Mouse (Mus musculus) ES-CJ7 (cell line): ENCODE measurements around the gene Saa2.
A peak's percentile ranks its signal among the peaks of the same experiment; 100 is the strongest.
"Not testable (repeated sequence)": the region's sequence is repeated elsewhere in the genome, so short reads cannot be mapped to it uniquely, and the experiment has no call there.

ENCODE experiments used
- DNase-seq: peaks from one replicate; pipeline ENCODE4 v3.0.0; 2011; ENCODE audit warnings: low read depth, low spot score

Gene Saa2

DNA sequence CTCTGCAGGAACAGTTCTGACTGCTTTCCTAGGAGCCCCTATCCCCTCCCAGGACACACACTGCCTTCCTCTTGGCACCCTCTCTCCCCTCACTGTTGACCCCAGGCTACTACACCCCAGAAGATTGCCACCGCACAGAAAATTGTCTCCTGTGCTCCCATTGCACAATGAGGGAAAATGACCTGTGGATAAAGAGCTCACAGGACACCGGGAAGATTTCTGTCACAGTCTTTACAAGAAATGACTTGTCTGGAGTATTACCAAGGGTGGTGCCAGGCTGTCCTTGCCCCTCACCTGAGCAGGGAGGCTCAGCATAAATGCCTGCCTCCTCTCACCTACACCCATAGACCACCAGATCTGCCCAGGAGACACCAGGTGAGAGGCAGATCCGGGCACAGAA is at the start of gene Saa2:
Gene Saa2 (plus strand): TSS at position 301 of the 400 bp plus-strand sequence.
- no peak for DNase-seq

DNA sequence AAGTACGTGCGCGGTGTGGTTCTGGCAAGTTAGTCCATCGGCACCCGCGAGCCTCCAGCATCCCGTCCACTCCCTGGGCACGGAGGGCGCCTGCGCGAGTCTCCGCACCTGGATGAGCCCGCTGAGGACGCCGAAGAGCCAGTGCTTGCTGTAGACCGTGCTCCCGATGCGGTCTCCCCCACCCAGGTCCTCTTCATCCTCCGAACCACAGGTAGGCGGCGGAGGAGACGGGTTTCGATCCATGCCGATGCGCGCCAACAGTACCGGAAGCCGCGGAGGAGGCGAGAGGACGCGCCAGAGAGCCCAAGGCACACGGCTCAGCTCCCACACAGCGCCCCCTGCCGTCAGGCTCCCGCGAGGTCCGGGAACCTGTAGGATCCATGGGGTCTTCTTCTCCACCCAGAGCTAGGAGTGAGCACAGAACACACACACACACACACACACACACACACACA is 41.2 kb upstream of the Saa2 start, which contains the start of gene Saal1:
Gene Saal1 (minus strand): TSS at position 291 of the 455 bp plus-strand sequence.
- peak; percentile 96 for DNase-seq

DNA sequence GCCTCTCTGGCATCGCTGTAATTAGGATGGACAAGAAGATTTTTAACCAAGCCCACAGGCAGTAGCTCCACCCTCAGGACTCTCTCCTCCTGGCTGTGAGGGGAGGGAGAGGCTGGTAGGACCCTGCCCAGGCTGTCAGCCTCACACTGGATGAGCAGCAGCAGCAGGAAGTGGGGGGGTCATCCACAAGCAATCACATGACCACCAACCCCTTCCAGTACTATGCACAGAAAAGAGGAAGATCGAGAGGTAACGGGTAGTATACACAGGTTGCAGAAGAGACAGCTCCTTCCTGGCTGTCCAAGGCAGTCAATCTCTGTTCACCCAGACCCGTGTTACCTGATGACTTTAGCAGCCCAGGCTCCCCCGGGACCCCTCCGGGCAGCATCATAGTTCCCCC is 39.3 kb upstream of the Saa2 start:
- no peak for DNase-seq

DNA sequence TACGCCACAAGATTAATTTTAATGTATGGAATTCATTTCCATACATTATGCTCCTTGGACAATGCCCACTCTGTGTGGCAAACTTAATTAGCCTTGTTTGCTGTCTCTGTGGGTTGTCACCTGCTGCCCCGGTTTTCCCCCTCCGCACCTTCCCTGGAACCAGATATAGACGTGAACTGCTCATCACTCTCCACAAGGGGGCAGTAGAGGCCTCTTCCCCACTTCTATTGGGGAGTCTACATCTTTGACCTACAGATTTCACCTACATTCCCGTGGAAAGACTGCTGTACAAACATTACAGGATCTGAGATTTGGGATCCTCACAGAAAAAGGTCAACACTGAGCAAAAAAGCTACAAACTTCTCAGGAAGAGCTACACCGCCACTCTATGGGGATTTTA is 37.1 kb upstream of the Saa2 start:
- DNase-seq: peak; percentile 82

DNA sequence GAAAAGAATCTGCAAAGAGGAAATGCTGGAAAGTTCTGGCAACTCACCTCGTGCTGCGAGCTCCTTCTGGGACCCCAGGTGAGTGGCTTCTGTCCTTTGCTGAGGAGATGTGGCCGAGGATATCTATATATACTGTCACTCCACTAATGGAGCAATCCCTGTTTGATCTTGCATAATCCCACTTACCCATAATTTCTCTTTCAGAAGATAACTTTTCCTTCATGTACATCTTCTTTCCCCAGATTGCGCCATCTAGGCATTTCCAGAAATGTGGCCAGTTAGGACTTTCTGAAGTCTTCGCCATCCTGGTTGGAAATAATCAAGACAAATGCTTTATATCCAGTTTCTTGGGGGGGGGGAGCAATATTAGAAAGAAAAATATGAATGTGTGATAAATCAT is 36.0 kb upstream of the Saa2 start, which contains the start of gene Saa3:
Gene Saa3 (minus strand): TSS at position 101 of the 400 bp plus-strand sequence.
- no peak for DNase-seq

DNA sequence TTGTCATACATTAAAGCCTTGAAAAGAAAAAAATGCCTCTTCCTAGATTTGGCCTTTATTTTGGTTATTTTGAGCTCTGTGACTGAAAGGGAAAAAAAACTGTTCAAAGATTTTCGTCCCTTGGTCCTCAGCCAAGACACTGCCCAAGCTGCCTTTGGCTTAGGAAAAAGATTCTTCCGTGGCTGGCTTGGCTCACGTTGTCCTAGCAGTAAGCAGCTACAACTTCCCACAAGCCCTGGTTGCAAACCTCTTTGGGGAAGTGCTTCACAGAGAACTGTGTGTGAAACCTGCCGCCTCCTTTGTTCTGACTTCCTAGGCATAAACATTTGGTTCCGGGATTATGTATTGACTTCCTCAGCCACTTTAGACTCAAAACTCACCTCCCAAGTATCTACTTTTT is 34.7 kb upstream of the Saa2 start:
- no peak for DNase-seq

DNA sequence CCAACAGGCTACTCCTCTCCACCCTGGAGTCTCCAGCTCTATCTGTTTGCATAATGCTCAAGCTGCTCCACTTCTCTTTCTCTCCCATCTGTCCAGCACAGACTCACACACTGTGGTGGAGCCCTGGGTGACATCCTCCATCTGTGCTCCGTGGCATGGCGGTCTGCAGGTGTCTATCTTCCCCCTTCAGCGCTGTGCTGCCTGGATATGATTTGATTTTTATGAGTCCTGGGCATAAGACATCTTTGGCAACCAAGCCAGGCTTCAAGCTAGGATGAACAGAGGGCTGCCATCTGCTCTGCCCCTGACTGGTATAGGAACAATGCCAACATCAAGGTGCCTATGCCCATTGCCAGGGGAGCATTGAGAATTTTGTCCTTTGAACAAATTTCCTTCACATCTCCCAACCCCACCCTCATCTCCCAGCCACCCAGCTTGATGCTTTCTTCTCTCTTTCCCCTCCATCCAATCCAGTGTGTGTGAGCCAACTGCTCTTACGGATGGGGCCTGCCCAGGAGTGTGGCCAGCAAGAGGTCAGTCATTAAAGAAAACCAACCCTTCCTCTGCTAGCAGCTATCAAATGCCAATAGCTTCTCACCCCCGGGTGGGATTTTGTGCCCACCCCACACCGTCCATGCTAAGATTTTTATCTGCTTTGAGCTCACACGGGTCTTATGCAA is 32.9 kb upstream of the Saa2 start:
- DNase-seq: no peak

DNA sequence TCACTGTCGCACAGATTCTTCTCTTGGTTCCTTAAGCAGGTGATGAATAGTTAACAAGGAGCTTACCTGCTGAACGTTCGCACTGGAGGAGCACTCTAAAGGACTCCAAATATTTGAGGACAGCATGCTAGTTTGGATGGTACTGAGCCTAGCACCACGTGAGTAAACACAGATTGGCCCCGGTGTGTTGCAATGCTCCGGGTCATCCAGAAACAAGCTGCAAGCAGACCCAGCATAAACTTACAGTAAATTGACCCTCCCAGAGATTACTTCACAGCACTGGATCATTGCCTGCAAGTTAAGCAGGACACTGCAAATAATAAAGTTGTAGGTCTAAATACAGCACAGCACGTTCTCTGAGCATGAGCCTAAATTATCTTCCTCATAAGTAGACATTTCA is 32.1 kb upstream of the Saa2 start:
- DNase-seq: no peak

DNA sequence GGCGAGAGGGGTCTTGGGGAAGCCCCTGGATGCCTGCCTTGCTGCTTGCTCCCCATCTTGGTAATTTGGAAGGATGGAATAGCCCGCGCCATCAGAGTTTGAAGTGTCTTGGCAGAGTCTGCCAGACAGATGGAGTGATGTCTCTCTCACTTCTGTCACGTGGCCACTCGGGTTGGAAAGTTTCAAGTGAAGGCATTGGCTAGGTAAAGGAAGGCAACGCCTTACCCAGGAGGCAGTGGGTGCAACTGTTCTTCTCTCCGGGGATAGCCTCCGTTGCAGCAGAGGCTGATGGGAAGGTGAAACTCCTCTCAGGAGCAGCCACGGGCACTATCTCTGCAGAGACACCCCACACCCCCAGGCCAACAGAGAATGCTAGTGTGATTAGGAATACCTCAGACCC is 31.1 kb upstream of the Saa2 start:
- no peak for DNase-seq

DNA sequence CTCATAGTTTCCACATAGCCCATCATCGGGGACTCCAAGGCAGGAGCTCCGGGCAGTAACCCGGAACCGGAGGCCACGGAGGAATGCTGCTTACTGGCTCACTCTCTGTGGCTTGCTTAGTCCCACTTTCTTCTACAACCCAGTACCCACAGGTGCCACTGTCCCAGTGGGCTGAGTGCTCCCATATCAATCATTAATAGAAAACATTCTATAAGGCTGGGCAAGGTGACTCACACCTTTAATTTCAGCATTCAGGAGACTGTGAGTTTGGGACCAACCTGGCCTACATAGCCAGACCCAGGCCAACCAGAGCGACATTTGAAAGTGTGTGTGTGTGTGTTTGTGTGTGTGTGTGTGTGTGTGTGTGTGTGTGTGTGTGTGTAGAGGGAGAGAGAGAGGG is 28.2 kb upstream of the Saa2 start:
- no peak for DNase-seq

DNA sequence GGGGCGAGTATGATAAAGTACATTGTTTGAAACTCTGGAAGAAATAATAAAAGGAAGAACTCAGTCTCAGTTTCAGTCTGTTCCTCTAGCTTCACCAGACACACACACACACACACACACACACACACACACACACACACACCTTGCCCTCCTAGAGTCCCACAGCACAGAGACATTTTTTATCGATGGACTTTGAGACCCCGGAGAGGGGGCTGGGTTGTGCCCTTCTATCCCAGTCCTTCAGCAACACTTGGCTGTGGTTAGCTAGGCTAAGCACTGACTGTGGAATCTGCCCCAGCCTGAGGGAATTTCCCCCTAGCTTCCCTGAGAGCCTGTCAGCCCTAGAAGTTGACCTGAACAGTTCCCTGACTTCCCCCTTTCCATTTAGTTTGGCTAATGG is 27.7 kb upstream of the Saa2 start:
- no peak for DNase-seq

DNA sequence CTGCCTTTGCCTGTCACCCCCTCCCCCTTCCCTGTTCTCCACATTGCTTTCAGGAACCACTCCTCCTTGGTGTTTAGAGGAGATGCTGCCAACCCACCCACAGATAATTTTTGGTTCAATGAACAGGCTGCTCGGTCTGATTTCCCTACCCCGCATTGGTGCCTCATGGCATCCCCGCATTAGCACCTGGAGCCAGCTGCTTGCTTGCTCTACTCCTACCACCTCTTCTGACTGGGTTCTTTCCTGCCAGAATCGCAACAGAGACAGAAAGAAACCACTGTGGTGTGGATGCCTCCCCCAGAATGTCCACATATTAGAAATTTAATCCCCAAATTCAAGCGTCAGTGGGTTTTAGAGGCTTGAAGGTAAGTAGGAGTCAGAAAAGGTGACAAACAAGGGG is 27.2 kb upstream of the Saa2 start:
- DNase-seq: no peak

DNA sequence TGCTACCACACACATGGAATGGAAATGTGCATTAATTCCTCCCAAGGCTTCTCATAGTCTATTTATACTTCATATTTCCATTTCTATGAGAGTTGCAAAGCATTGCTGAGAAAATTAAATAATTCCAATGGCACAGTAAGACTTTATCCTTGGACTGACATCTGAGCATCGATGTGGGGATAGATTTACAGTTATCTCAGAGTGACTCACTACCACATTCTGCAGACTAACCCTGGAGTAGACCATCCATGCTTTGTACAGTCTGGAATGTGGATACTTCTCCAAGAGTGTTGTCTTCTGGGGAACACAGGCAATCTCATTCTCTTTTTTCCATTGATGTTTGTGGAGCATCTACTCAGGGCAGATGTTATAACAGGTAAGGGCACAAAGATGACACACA is 24.0 kb upstream of the Saa2 start:
- DNase-seq: no peak

DNA sequence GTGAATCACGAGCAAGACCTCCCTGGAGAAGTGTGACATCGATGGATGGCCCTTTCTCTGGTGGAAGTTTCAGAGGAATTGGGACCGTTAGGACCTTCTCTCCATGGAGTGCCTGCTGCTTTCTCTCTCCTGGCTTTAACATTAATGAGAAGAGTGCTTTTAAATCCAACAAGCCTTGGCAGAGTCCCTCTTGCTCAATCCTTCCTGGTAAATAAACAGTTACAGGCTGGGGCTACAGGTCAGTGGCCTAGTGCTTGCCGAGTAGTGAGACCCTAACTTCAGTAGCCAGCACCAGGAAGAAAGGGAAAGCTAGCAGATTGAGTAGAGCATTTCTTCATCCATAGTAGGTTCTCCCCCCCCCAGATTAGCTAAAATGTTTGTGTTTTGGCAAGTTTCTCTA is 19.1 kb upstream of the Saa2 start, which contains the start of gene Saa4:
Gene Saa4 (minus strand): TSS at position 146 of the 400 bp plus-strand sequence.
- DNase-seq: no peak

DNA sequence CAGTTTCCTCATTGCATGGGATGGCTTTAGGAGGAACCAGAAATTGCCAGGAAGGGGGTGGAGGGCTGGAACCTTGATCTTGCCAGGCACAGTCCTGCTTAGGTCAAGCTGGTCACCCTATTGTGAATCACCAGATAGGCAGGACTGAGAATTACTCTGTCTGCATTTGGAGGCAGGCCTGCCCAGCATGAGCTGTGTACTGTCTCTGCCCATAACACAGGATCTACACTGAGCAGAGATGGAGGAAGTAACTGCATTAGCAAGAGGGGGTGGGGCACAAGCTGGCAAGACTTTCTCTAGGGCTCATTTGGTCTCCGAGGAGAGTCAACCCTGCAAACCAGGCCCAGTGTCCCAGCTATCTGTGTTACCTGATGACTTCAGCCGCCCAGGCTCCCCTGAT is 16.6 kb upstream of the Saa2 start:
- no peak for DNase-seq

DNA sequence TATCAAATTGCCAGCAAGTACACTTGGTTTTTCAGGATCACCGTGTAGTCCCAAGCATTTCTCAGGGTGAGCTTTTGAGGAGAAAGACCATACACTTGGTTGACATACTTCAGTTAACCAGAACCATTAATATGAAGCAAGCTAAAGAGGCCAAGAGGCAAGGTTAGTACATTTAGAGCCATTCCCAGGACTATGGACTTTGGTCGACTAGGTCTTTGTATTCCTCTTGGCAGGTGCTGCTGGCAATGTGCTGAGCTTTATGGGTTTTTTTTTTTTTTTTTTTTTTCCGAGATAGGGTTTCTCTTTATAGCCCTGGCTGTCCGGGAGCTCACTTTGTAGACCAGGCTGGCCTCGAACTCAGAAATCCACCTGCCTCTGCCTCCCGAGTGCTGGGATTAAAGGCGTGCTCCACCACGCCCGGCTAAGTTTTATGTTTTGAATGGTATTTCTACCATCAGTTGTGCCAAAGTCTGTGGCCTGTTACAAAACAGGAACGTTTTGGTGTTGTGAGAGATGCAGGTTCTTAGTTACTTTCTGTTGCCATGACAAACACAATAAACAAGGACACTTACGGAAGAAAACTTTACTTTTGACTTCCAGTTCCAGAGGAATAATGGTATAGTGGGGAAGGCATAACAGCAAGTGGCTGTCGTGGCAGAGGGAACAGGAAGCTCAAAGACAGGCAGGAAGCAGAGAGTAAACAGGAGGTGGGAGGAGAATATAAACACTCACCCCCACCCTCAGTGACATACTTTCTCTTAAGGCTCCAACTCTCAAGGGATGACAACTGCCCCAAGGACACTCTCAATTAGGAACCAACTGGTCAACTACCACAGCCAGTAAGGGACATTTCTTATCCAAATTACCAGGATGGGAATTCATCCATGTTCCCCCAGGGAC is 12.8 kb upstream of the Saa2 start:
- DNase-seq: no peak

DNA sequence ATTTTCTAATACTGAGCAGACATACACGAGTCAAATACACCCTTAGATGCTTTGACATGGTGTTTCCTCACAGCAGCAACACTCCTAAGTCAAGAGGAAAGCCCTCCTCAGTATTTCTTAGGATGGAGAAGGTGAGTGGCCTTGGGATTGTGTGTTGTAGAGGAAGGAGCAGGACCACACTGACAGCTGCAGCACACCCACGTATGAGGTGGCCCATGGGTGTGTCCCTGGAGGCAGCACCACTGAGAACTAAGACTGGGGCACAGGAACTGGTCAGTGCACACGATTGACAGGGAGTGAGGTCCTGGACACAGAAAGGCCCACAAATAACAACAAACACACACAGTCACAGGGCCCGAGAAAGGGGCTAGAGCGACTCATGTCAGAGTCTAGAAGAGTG is 11.5 kb upstream of the Saa2 start:
- not testable (repeated sequence) for DNase-seq

DNA sequence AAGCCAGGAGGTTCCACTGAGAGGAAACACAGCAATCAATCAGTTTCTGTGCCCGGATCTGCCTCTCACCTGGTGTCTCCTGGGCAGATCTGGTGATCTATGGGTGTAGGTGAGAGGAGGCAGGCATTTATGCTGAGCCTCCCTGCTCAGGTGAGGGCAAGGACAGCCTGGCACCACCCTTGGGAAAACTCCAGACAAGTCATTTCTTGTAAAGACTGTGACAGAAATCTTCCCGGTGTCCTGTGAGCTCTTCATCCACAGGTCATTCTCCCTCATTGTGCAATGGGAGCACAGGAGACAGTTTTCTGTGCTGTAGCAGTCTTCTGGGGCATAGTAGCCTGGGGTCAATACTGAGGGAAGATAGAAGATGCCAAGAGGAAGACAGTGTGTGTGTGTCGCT is 8.7 kb upstream of the Saa2 start, which contains the start of gene Saa1:
Gene Saa1 (minus strand): TSS at position 101 of the 400 bp plus-strand sequence.
- DNase-seq: not testable (repeated sequence)

DNA sequence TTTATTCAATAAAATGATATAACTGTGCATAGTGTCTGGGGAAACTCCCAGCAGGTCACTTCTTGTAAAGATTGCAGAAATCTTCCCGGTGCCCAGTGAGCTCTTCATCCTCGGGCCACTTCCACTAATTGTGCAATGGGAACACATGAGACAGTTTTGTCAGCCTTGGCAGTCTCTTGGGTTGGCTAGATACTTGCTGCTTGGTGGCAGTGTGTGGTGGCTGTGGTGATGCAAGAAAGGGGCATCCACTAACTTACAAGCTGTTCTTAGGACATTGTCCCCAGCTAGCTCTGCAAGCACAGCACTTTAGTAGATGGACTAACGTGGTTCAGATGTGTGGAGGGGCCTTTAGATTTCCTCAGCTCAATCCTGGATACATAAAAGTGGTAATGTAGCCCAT is 5.8 kb upstream of the Saa2 start:
- DNase-seq: no peak

DNA sequence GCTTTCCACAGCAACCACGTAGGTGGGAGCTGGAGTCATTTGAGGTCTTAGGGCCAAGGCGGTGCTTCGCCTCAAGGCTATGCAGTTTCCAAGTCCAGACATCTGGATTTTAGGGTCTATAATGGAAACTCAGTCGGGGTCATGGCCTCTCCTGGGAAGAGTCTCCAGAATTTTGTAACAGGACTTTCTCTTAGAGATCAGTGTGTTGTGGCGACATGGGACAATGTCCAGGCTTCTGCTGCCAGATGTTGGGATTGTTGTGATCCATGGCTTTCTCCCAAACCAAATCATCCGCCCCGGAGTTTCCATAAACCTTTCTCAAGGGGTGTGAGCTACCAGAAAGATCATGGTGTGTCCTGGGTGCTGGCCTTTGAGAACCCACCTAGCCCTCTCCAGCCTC is 5.2 kb upstream of the Saa2 start:
- no peak for DNase-seq

DNA sequence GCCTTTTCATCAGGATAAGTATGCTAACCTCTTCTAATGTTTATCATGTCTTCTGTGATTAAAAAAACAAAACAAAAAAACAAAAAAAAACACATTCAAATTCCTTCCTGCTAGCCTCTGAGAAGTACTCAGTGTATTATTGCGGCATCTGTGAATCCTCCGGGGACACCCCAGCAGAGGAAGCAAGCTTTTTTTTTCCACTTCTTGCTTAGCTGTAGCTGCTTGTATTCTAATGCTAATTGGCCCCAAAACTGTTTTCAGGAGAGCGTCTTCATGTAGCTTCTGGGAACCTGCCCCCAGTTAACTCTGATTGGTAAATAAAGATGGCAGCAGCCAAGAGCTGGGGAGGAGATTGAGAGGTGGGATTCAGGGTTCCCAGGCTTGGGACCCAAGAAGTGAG is 3.1 kb upstream of the Saa2 start:
- peak; percentile 76 for DNase-seq

DNA sequence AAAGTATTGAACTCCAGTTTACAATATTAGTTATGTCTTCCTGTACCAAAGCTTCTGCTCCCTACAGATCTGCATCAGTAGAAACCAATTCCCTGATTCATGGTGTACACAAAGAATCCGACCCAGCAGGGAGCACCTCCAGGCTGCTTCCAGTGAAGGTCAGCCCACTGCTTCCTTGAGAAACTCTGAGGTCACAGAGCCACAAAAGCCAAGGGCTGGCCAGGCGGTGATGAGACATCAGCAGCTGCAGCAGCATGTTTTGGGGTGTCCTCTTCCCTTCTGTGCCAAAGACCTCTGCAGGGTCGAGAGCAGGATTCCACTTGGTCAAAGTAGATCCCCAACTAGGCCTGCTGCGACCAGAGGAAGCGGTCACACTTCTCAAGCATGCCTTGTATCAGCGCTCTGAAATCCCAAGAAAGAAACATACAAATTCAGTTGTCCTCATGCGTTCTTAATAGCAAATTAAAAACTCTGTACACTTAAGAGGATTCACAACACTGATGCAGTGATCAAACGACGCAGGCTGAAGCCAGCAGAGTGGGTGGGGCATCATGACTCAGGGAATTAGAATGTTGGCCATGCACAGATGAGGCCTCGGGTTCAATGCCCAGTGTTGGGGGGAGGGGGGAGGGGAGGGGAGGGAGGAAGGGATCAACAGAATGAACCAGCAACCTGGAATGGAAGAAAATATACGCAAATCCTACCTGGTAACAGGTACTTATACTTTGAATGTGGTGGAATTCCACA is 9.6 kb downstream of the Saa2 start:
- peak; percentile 83 for DNase-seq
